Mouse (Mus musculus): ENCODE measurements around the gene Mrc1. TPM values are rescaled to one million over a fixed set of nuclear protein-coding genes. Genes with fewer than 3 reads are reported as not detected.

Gene Mrc1
- polyA plus RNA-seq, 1 experiment from 2014 or later = 6.4 TPM

DNA sequence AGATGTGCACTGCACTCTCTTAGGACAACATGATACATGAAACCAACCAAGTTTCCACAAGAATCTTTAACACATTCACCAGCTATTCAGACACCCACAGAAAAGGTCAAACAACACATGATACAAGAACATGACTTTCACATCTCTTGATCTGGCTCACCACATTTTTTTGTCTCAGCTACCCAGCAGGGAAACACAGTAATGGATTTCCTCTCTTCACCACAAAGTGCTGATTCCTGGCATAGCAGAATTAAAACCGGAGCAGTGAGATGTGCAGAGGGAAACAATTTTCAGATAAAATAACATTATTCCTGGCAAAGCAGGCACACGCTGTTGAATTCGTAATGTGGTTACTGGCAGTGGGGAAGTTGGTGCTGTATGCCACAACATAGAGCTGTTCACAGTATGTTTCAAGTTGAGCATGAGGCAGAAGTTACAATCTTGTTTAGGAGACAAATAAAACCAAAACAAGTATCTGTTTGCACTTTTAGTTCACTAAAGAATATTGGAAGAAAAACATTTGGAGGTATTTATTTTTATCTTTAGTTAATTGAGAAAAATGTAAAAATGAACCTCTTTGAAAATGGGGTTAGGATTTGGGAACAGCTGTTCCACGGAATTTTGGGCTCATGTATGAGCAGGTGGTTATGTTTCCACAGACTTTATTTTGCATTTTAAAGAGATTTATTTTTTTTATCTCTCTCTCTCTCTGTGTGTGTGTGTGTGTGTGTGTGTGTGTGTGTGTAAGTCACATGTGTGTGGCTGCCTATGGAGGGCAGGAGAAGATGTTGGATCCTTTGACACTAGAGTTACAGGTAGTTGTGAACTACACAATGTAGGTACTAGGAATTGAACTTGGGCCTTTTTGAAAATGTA, 83.6 kb downstream of the Mrc1 start:
- no peaks in the 10 kb centered on the region for H3K36me3 ChIP-seq (ENCODE audit: control insufficient read depth, insufficient read depth, low read length)
- H3K4me2 ChIP-seq = no peak overlapping the region
- ATAC-seq (ENCODE audit: low FRiP score) (no peak), DNase-seq (ENCODE audit: low spot score, missing footprints) (no peak)
- no peak overlapping the region for H3K9ac ChIP-seq (ENCODE audit: low read length)
- no peaks in the 10 kb centered on the region for H3K27me3 ChIP-seq (ENCODE audit: control insufficient read depth, insufficient read depth, low read length)
- H3K9me3 ChIP-seq (ENCODE audit: control insufficient read depth, low read length) = no peaks in the 10 kb centered on the region; the same call in 1 of the 2 replicates
- no peak overlapping the region for H3K4me3 ChIP-seq (ENCODE audit: low read depth, low read length)
- H3K27ac ChIP-seq (ENCODE audit: low read depth, low read length) = no peak overlapping the region
- H3K4me1 ChIP-seq (ENCODE audit: control insufficient read depth, insufficient read depth, low read length) = no peaks in the 10 kb centered on the region
- 82% methylated on average over 4 of the region's 4 CpGs for WGBS

DNA sequence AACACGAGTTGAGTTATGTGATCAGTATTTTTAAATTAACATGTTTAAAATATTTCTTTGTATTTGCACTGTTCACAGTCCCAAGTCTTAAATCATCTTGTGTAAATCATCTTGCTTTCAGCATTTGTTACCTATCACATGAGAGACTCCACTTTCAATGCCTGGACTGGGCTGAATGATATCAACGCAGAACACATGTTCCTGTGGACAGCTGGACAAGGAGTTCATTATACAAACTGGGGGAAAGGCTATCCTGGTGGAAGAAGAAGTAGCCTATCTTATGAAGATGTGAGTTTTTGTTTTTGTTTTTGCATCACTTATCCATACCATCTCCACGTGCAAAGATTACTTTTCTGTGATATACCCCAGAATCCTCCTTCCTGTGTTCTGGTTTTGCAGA, 85.9 kb downstream of the Mrc1 start:
- ATAC-seq (ENCODE audit: low FRiP score) = no peak
- Histone ChIP-seq H3K27me3 (ENCODE audit: control insufficient read depth, insufficient read depth, low read length) (no peaks in the 10 kb centered on the region), H3K4me2 (no peak overlapping the region), H3K9me3 (ENCODE audit: control insufficient read depth, low read length) (no peaks in the 10 kb centered on the region; the same call in 1 of the 2 replicates), H3K36me3 (ENCODE audit: control insufficient read depth, insufficient read depth, low read length) (no peaks in the 10 kb centered on the region), H3K4me3 (ENCODE audit: low read depth, low read length) (no peak overlapping the region), H3K27ac (ENCODE audit: low read depth, low read length) (no peak overlapping the region), H3K4me1 (ENCODE audit: control insufficient read depth, insufficient read depth, low read length) (no peaks in the 10 kb centered on the region), H3K9ac (ENCODE audit: low read length) (no peak overlapping the region)
- WGBS = 86% methylated on average over 3 of the region's 3 CpGs
- DNase-seq (ENCODE audit: low spot score, missing footprints) = no peak

DNA sequence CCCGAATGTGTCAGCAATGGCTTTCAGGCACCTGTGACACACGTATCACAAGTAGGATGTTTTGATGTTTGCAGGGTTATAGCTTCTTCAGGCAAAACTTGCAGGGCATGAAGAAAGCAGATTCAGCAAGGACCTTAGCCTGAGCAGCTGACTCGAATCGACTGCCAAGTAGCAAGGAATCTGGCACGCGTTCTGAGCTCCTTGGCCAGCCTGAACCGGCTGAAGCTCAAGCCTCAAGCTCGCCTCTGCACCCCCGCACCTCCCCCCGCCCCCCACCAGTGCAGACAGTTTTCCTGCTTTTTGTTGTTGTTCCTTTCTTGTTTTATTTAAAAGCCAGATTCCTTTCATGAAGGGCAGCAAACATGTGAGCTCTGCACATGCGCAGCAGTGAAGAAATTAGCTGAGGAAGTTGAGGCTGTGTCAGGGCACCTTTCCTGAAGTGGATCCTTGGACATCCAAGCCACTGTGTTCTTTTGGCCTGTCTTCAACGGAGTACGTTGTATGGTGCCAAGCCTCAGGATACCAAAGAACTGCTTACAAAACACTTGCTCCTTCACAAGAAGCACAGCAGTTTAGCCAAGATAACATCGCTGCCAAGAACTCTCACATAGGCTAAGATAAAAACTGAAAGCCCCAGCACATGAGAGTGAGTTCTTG, 112.6 kb downstream of the Mrc1 start:
- Histone ChIP-seq H3K9me3 (ENCODE audit: control insufficient read depth, low read length) (no peaks in the 10 kb centered on the region), H3K4me2 (no peak overlapping the region), H3K36me3 (ENCODE audit: control insufficient read depth, insufficient read depth, low read length) (no peaks in the 10 kb centered on the region), H3K4me3 (ENCODE audit: low read depth, low read length) (no peak overlapping the region), H3K4me1 (ENCODE audit: control insufficient read depth, insufficient read depth, low read length) (no peaks in the 10 kb centered on the region), H3K27me3 (ENCODE audit: control insufficient read depth, insufficient read depth, low read length) (no peaks in the 10 kb centered on the region), H3K27ac (ENCODE audit: low read depth, low read length) (no peak overlapping the region), H3K9ac (ENCODE audit: low read length) (no peak overlapping the region)
- WGBS = 86% methylated on average over 14 of the region's 14 CpGs
- DNase-seq (ENCODE audit: low spot score, missing footprints) (no peak), ATAC-seq (ENCODE audit: low FRiP score) (no peak)

DNA sequence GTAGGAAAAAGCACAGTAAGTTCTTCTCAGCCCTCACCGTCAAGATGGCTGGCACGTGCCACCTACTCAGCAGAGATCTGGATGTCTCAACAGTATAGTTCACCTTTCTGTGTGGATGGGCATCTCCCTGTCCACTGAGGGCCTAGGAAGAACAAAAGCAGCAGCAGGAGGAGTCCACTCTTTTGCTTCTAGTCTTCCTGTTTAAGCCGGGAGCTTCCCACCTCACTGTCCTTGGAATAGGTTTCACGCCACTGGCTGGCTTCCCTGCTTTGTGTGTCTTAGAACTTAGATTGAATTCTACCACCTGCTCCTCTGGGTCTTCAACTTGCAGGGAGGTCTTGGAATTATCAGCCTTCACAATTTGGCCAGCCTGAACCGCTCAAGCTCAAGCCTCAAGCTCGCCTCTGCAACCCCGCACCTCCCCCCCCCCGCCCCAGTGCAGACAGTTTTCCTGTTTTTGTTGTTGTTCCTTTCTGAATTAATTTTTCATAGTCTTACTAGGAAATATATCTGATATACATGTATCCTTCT, 113.2 kb downstream of the Mrc1 start:
- WGBS = 89% methylated on average over 8 of the region's 8 CpGs
- no peak overlapping the region for H3K9ac ChIP-seq (ENCODE audit: low read length)

More for the DNA sequence above, 113.2 kb downstream of the Mrc1 start:
- ATAC-seq (ENCODE audit: low FRiP score) (no peak), DNase-seq (ENCODE audit: low spot score, missing footprints) (no peak)
- H3K4me1 ChIP-seq (ENCODE audit: control insufficient read depth, insufficient read depth, low read length) = no peaks in the 10 kb centered on the region
- no peak overlapping the region for H3K4me2 ChIP-seq
- H3K9me3 ChIP-seq (ENCODE audit: control insufficient read depth, low read length) = no peaks in the 10 kb centered on the region
- H3K4me3 ChIP-seq (ENCODE audit: low read depth, low read length) = no peak overlapping the region
- H3K27ac ChIP-seq (ENCODE audit: low read depth, low read length) = no peak overlapping the region
- no peaks in the 10 kb centered on the region for H3K27me3 ChIP-seq (ENCODE audit: control insufficient read depth, insufficient read depth, low read length)
- no peaks in the 10 kb centered on the region for H3K36me3 ChIP-seq (ENCODE audit: control insufficient read depth, insufficient read depth, low read length)

MicroRNAs encoded within 50 kb of the gene (microRNA counts, 519-probe panel; counts per million panel counts)
- not detected for microRNA mmu-miR-511

Small RNA genes within 50 kb of the gene (microRNA-seq; reads per million reads assigned to microRNA genes)
- 4.2 reads per million, percentile 19 among the genes with 10 or more reads in this experiment for gene Mir511

Other genes starting within 250 kb of the Mrc1 start
- gene Hacd1, start 173.3 kb upstream of the Mrc1 start, polyA plus RNA-seq (2014; fragmentation: Nextera tagmentation; extraction: Ambion mirVana) = 43.9 and 46.3 TPM in 2 replicates
- gene Stam, start 155.3 kb upstream of the Mrc1 start, polyA plus RNA-seq (2014; fragmentation: Nextera tagmentation; extraction: Ambion mirVana) = 103 and 109 TPM in 2 replicates
- gene Tmem236, start 54.9 kb upstream of the Mrc1 start, polyA plus RNA-seq (2014; fragmentation: Nextera tagmentation; extraction: Ambion mirVana) = 0.08 TPM in 1 of 2 replicates, not detected in the other
- 1.7 and 1.8 TPM in 2 replicates for gene Slc39a12, start 158.9 kb downstream of the Mrc1 start, polyA plus RNA-seq (2014; fragmentation: Nextera tagmentation; extraction: Ambion mirVana)

All from midbrain, embryonic 11.5 days (tissue).